Mouse (Mus musculus) megakaryocyte-erythroid progenitor cell, adult 5 weeks (primary cell): ENCODE measurements around the gene Uchl3. TPM values are rescaled to one million over a fixed set of nuclear protein-coding genes. Genes with fewer than 3 reads are reported as not detected.

Experiments
- polyA plus RNA-seq: library from polyadenylated mRNA; stranded (reverse); fragments of >175 nt; gene quantifications from 2 replicates; pipeline ENCODE4 v1.2.3, GENCODE M21; 2012

Uchl3 gene
- 16.5 and 17.7 TPM in 2 replicates for polyA plus RNA-seq

DNA sequence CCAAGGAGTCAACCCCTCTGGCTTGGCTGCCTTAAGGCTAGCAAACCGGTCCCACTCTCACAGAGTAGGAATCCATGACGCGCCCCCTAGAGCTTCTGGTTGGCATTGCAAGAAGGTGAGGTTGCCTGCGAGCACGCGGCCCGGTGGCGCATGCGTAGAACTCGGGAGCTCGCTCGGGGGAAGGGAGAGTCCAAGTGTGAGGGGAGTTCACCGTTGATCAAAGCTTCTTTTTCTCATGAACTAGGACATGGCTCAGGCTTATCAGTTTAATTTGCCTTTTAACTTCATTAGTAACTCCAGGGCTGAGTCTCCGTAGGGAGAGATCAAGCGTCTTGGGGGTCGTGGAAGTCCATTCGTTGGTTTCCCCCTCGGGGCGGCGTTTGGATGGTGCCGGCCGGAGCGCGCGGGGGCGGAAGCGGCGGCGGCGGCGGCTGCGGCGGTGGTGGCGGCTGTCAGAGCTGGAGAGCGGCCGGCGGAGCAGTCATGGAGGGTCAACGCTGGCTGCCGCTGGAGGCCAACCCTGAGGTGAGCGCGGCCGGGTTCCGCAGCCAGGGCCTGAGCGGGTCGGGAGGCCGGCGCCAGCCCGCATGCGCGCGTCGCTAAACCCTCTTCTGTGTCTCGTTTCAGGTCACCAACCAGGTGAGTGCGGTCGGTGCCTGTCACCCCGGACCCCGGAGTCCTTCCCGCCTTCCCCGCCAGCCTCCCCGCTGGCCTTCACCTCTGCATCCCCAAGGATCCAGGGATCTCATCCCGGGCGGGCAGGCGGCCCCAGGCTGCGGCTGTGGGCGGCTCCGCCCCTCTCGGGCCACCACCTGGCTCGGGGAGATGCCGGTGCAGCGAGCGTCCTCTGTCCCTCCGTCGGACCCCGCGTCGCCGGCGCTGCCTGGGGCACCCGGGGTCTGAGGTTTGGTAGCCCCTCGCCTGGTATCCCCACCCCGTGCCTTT lies at the start of gene Uchl3:
Gene Uchl3 (plus strand): TSS at position 387 of the 945 bp plus-strand sequence.

DNA sequence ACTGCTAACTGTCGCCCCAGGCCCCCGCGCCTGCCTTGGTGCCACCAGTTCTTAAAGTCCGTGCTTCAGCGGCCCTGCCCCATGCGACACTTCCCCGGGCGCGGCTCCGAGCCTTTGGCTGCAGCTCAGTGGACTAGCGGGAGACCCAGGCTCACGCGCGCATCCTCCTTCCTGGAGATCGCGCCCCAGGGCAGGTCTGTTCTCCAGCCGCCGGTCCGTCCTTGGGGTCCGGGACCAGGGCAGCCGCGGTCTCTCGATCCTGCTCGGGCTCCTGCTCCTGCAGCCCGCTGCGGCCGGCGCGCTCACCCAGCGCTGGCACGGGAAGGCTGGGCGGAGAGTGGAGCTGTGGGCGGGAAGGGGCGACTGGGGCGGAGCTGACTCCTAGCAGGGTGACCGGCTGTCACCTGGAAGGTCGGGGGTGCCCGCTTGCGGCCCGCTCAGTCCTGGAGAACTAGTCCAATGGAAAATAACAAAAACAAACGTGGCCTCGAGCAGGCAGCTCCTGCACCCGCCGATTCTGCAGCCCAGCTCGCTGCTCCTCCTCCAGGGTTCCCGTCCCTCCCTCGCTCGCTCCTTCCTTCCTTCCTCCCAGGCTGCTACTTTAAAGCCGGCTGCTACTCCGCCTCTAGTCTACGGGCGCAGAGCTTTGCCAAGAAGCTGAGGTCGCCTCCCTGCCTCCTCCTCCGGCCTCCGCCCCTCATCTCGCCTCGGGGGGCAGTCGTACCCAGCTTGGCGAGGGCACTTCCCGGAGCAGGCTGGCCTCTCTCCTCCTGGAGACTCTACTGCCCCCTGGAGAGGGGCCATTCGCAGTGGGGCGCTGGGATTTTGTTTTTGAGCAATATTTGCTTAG lies 45.0 kb upstream of the Uchl3 start, which contains the start of gene Tbc1d4:
Gene Tbc1d4 (minus strand): TSS at position 673 of the 850 bp plus-strand sequence.

DNA sequence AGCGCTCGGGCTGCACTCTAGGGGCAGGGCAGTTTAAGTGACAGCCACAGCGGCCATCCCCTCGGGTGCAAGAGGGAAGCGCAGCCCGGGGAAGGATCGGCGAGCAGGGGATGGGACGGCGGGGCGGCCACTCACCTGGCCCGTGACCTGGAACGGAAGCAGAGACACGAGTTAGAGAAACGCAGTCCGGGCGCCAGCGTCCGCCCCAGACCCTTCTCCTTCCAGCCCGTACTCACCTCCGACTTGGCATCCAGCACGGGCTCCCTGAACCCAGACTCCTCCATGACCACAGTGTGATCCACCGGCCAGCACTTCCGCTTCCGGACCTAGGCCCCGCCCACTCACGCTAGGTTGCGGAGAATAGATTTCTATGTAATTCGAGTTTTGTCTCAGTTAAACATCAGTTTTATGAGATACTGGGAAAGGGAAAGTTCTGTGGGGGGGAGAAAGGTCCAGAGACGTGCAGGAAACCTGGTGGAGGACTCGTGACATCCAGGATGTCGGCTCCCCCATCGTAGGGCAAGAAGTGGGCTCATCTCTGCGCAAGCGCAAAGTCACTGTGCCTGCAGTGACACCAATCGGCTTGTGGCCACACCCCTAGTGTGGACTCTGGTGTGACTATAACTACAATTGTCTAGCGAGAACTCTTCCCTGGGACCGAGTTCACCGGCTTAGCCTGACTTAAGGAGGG lies 13.5 kb upstream of the Uchl3 start, which contains the start of gene Commd6:
Gene Commd6 (minus strand): TSS at position 534 of the 691 bp plus-strand sequence.

DNA sequence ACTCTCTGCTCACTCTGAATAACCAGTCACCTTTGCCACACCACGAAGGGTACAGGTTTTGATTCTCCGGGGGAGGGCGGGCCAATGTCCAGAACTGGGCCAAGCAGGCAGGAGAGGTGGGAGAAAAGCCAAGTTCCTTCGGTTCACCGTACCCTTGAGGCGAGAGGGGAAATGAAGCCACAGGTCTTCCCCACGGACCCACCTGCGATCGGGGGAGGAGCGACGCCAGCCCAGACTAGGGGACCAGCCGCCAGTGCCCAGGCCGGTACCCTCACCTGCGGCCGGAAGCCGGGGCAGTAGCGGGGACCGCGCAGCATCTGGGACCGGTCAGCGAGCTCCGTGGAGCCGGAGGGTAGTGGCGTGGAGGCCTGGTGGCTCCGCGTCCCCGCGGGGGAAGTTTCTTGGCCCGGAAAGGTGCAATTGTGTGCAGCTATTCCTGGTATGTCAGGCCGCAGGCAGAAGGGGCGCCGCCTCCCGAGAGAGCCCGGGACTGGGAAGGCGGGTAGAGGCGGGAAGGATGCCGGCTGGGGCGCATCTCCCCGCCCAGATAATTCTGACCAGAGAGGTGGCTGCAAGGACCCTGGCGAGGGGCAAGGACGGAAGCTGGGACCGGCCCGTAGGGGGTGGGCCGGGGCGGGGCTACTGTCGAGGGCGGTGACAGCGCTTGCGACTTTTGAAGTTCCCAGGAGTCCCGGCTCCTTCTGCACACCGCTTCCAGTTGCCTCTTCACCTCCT lies 75.6 kb downstream of the Uchl3 start, which contains the start of the genes Gm9922 and Lmo7:
Gene Gm9922 (minus strand): TSS at position 578 of the 735 bp plus-strand sequence.
Gene Lmo7 (plus strand): TSS at position 721 of the 735 bp plus-strand sequence.

Other genes starting within 250 kb of the Uchl3 start
- 5.6 and 6.8 TPM in 2 replicates for gene Tbc1d4, start 44.8 kb upstream of the Uchl3 start, polyA plus RNA-seq
- gene Commd6, start 13.3 kb upstream of the Uchl3 start, polyA plus RNA-seq, result 2.0 and 5.8 TPM in 2 replicates
- not detected in 2 replicates for gene Gm9922, start 75.8 kb downstream of the Uchl3 start, polyA plus RNA-seq
- 0.29 and 0.38 TPM in 2 replicates for gene Lmo7, start 76.0 kb downstream of the Uchl3 start, polyA plus RNA-seq